Mouse (Mus musculus) G1E (cell line): ENCODE data around the gene Gipc3. TPM values are rescaled to one million over a fixed set of nuclear protein-coding genes. Genes with fewer than 3 reads are reported as not detected.

Experiments
- ATAC-seq: 2 replicates; pipeline ENCODE4 v1.8.0; 2016; ENCODE audit warnings: mild to moderate bottlenecking; ENCODE audit not compliant: insufficient number of reproducible peaks, poor library complexity, low FRiP score, severe bottlenecking; ENCODE audit errors: extremely low read depth
- DNase-seq: peaks from one replicate; pipeline ENCODE4 v3.0.0; 2012; ENCODE audit warnings: low spot score
- H3K27me3 ChIP-seq: 2 replicates; pipeline ENCODE4 v1.6.1; 2012; ENCODE audit warnings: mild to moderate bottlenecking, low read length, inconsistent platforms; ENCODE audit not compliant: insufficient read depth
- H3K36me3 ChIP-seq: replicated peaks from 2 replicates; pipeline ENCODE3; 2012; ENCODE audit warnings: mild to moderate bottlenecking, inconsistent platforms
- H3K4me1 ChIP-seq: 2 replicates; pipeline ENCODE4 v1.6.1; 2012; ENCODE audit warnings: low read depth, low read length, inconsistent platforms, mixed read lengths; ENCODE audit not compliant: insufficient read depth
- H3K4me3 ChIP-seq: 2 replicates; pipeline ENCODE4 v1.5.1; 2012; ENCODE audit warnings: low read depth, mild to moderate bottlenecking, inconsistent platforms, low read length, moderate library complexity, mixed read lengths
- H3K9me3 ChIP-seq: replicated peaks from 2 replicates; pipeline ENCODE4 v1.6.1; 2012; ENCODE audit warnings: inconsistent platforms
- CTCF ChIP-seq: IDR thresholded peaks from 2 replicates; pipeline ENCODE4 v1.5.1; 2012; ENCODE audit warnings: low read depth, low read length, inconsistent platforms, mixed read lengths
- GATA1 ChIP-seq: IDR thresholded peaks from 2 replicates; pipeline ENCODE4 v1.6.1; 2012; ENCODE audit warnings: borderline replicate concordance, low read length, inconsistent platforms, mixed read lengths
- GATA2 ChIP-seq: IDR thresholded peaks from 2 replicates; pipeline ENCODE4 v1.6.1; 2012; ENCODE audit warnings: low read depth, low read length, inconsistent platforms, borderline replicate concordance
- POLR2AphosphoS5 ChIP-seq: IDR thresholded peaks from 2 replicates; pipeline ENCODE4 v1.6.1; 2012; ENCODE audit warnings: low read depth, low read length, inconsistent platforms; ENCODE audit not compliant: insufficient replicate concordance
- TAL1 ChIP-seq: conservative IDR thresholded peaks from 2 replicates; pipeline ENCODE4 v1.6.1; 2012; ENCODE audit warnings: low read depth, low read length, inconsistent platforms, mixed read lengths
- polyA plus RNA-seq: library from polyadenylated mRNA; stranded (reverse); fragments of >175 nt; gene quantifications from 2 replicates; pipeline ENCODE4 v1.2.3, GENCODE M21; 2012
- total RNA-seq, 2 experiments: library from RNA; stranded (forward) in 1 of 2; stranded (reverse) in 1 of 2; fragments of 200-1000 nt in 1 of 2; fragments of >200 nt in 1 of 2; fragmentation: Nextera tagmentation in 1 of 2; gene quantifications; 2 replicates each; pipeline ENCODE4 v1.2.3; 2014 to 2017

Gene Gipc3
- total and polyA plus RNA-seq, 3 experiments: 0.11 TPM; not detected in 2

DNA sequence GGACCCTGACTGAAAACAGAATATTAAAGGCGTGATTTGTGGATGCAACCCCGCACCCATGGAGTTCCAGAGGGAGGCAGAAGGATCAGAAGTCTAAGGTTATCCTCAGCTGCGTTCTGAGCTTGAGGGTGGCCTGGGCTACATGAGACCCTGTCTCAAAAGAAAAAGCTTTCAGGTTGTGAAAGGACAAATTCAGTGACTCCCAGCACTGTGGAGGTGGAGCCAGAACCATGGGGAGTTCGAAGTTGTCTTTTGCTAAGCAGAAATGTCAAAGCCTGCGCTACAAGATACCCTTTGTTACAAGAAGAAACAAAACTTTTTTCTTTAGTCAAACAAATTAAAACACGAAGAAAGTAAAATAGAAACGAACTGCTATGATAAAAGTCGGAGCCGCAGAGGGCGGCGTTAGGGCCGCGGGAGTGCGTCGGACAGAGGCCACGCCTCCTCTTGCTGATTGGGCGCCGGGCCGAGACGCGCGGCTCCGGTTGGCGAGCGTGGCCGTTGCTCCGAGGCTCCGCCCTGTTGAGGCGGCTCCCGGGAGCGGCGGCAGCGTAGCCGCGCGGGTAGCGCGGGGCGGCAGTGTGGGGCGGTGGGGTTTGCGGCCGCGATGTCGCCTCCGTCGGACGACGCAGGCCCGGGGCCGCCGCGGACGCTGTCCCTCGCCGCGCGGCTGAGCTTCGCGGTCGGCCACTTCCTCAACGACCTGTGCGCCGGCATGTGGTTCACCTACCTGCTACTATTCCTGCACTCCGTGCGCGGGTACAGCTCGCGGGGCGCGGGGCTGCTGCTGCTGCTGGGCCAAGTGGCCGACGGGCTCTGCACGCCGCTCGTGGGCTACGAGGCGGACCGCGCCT lies 14.2 kb upstream of the Gipc3 start, which contains the start of gene Mfsd12:
Gene Mfsd12, plus strand, starts transcription at position 501 of the 854 bp plus-strand sequence.
- peaks cover 82% of the 10 kb centered on the region for H3K4me1 ChIP-seq
- H3K36me3 ChIP-seq: peaks cover 37% of the 10 kb centered on the region
- no peaks in the 10 kb centered on the region for H3K27me3 ChIP-seq
- peak; percentile 55 for ATAC-seq
- peak; percentile 94 for DNase-seq
- H3K9me3 ChIP-seq: no peaks in the 10 kb centered on the region
- TF ChIP-seq CTCF: no peak
- no peak for TF ChIP-seq TAL1
- no peak for TF ChIP-seq POLR2AphosphoS5
- TF ChIP-seq GATA2: no peak
- TF ChIP-seq GATA1: no peak
- peak within 1 kb of the TSS; percentile 88 for H3K4me3 ChIP-seq

- ATAC-seq: 0 out of 2 replicates have a peak, but pooled peaks have one; percentile 29
- peaks cover 82% of the 10 kb centered on the region for H3K4me1 ChIP-seq
Observed at GRCm38 (mm10) chr10:81356352-81356990, 13.4 kb upstream of the Gipc3 start.

GRCm38 (mm10) chr10:81355533-81355932 lies 12.5 kb upstream of the Gipc3 start:
- no peaks in the 10 kb centered on the region for H3K27me3 ChIP-seq
- DNase-seq (no peak), ATAC-seq (no peak)
- no peak overlapping the region for H3K4me3 ChIP-seq
- peaks cover 20% of the 10 kb centered on the region for H3K36me3 ChIP-seq
- TF ChIP-seq POLR2AphosphoS5: no peak
- TF ChIP-seq TAL1: no peak
- no peak for TF ChIP-seq CTCF
- TF ChIP-seq GATA2: no peak
- no peak for TF ChIP-seq GATA1
- H3K4me1 ChIP-seq: peaks cover 80% of the 10 kb centered on the region
- H3K9me3 ChIP-seq: no peaks in the 10 kb centered on the region

More at GRCm38 (mm10) chr10:81356352-81356990, 13.4 kb upstream of the Gipc3 start:
- Histone ChIP-seq H3K4me3 (peak overlapping the region; percentile 88; the same call in 1 of the 2 replicates), H3K36me3 (peaks cover 30% of the 10 kb centered on the region), H3K27me3 (no peaks in the 10 kb centered on the region), H3K9me3 (no peaks in the 10 kb centered on the region)
- peak; percentile 76 for DNase-seq
- TF ChIP-seq POLR2AphosphoS5 (no peak), GATA2 (no peak)

GRCm38 (mm10) chr10:81354738-81355477 lies 11.8 kb upstream of the Gipc3 start:
- ATAC-seq: no peak
- no peak for DNase-seq
- Histone ChIP-seq H3K9me3 (no peaks in the 10 kb centered on the region), H3K36me3 (peaks cover 14% of the 10 kb centered on the region), H3K27me3 (no peaks in the 10 kb centered on the region), H3K4me1 (peaks cover 76% of the 10 kb centered on the region), H3K4me3 (no peak overlapping the region)
- no peak for TF ChIP-seq CTCF
- TF ChIP-seq TAL1: no peak
- no peak for TF ChIP-seq GATA1
- no peak for TF ChIP-seq GATA2
- no peak for TF ChIP-seq POLR2AphosphoS5

DNA sequence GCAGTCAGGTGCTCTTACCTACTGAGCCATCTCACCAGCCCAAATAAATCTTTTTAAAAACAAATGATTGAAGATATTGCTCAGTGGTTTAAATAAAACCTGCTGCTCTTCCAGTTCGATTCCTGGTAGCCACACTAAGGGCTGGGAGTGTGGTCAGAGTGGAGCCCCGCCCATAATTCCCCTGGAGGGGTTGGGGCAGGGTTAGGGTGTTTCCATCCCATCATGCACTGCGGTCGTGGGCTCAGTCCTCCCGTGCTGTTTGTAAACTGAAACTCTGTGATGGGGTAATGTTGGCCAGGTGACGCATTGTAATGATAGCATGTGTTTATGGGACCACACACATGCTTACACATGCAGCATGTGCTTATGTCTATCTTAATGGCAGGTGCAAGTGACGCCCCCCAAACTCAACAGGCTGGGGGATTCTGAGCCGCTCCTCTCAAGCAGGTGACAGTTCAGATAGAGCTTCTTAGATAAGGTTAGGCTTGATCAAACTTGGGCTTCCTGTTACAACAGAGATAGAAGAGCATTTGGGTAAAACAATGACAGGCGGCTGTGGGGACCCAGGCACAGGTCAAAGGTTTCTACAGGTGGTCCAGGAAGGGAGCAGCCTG lies 8.7 kb upstream of the Gipc3 start:
- Histone ChIP-seq H3K9me3 (no peaks in the 10 kb centered on the region), H3K27me3 (no peaks in the 10 kb centered on the region; the same call in 1 of the 2 replicates), H3K36me3 (peaks cover 22% of the 10 kb centered on the region), H3K4me3 (peak overlapping the region; percentile 65), H3K4me1 (peaks cover 76% of the 10 kb centered on the region)
- ATAC-seq (no peak), DNase-seq (peak; percentile 68)
- TF ChIP-seq GATA2 (no peak), CTCF (no peak), GATA1 (no peak), TAL1 (no peak), POLR2AphosphoS5 (no peak)

DNA sequence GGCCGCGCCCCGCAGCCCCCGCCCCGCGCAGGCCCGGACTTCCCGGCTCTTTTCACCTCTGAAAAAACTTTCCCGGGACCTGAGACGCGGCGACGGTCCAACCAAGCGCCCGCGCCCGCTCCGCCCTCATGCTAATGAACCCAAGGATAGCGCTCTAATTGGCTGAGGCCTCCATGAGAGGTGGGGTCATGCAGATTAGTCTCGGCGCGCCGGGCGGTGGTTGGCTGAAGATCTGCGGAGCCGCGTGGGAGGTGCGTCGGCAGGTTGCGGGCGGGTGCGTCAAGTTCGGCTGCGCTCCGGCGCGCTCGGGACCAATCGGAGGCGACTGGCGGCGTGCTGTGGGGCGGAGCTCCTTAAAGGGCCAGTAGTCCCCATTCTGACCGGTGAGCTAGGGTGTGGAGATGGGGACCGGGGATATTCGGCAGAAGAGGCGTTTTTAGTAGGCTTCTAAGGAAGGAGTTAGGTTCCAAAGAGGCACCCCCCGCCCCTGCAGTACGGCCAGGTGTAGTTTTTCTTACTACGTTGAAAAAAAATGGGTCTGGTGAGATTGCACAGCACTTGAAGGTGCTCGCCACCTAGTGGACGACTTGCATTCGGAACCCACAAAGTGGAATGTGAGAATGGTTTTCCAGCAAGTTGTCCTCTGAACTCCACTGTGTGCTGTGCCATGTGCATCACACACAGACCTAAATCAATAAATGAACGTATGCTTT lies 7.4 kb upstream of the Gipc3 start, which contains the start of gene Hmg20b:
Gene Hmg20b, minus strand, starts transcription at position 130 of the 713 bp plus-strand sequence.
- peak within 1 kb of the TSS; percentile 97 for H3K4me3 ChIP-seq
- no peak for TF ChIP-seq GATA1
- TF ChIP-seq CTCF: peak; percentile 79
- DNase-seq (peak; percentile 94), ATAC-seq (peak; percentile 91)
- H3K27me3 ChIP-seq: no peaks in the 10 kb centered on the region; the same call in 1 of the 2 replicates
- peaks cover 35% of the 10 kb centered on the region for H3K36me3 ChIP-seq
- H3K4me1 ChIP-seq: peaks cover 67% of the 10 kb centered on the region
- H3K9me3 ChIP-seq: no peaks in the 10 kb centered on the region
